Mouse (Mus musculus) forebrain, embryonic 12.5 days (tissue): ENCODE measurements around the gene Limk2. TPM values are rescaled to one million over a fixed set of nuclear protein-coding genes. Genes with fewer than 3 reads are reported as not detected.

Experiments
- ATAC-seq: fragments of 200-750 bp; cut with Nextera tagmentation; 2 replicates; pipeline ENCODE4 v1.8.0; 2017; ENCODE audit warnings: moderate TSS enrichment; ENCODE audit not compliant: low FRiP score
- H3K27ac ChIP-seq: fragments of 300-500 bp; sonication (generic); 2 replicates; pipeline ENCODE4 v1.5.1; 2016; ENCODE audit warnings: mild to moderate bottlenecking
- H3K27me3 ChIP-seq: fragments of 300-500 bp; sonication (generic); 2 replicates; pipeline ENCODE4 v1.6.1; 2016; ENCODE audit warnings: mild to moderate bottlenecking
- H3K36me3 ChIP-seq: fragments of 300-500 bp; sonication (generic); replicated peaks from 2 replicates; pipeline ENCODE4 v1.6.1; 2016; ENCODE audit warnings: mild to moderate bottlenecking
- H3K4me1 ChIP-seq: fragments of 300-500 bp; sonication (generic); 2 replicates; pipeline ENCODE4 v1.6.1; 2016
- H3K4me2 ChIP-seq: fragments of 300-500 bp; sonication (generic); 2 replicates; pipeline ENCODE4 v1.6.1; 2016; ENCODE audit warnings: mild to moderate bottlenecking, moderate library complexity
- H3K4me3 ChIP-seq: fragments of 300-500 bp; sonication (generic); replicated peaks from 2 replicates; pipeline ENCODE4 v1.5.1; 2016; ENCODE audit warnings: mild to moderate bottlenecking
- H3K9ac ChIP-seq: fragments of 300-500 bp; sonication (generic); 2 replicates; pipeline ENCODE4 v1.6.1; 2016; ENCODE audit warnings: mild to moderate bottlenecking
- H3K9me3 ChIP-seq: fragments of 300-500 bp; sonication (generic); 2 replicates; pipeline ENCODE4 v1.6.1; 2016
- WGBS: fragments of 180-500 bp; shearing (Covaris S2); methylation state at CpG from one replicate; pipeline ENCODE4 v1.1.7; 2016; 5-methylcytosine and 5-hydroxymethylcytosine counted together
- polyA plus RNA-seq: library from polyadenylated mRNA; unstranded; fragments of >200 nt; fragmentation: Nextera tagmentation; extraction: Ambion mirVana; gene quantifications from 2 replicates; pipeline ENCODE4 v1.2.1, GENCODE M21; 2016

The Limk2 gene
- polyA plus RNA-seq, 1 experiment from 2014 or later, result 79.4 TPM

DNA sequence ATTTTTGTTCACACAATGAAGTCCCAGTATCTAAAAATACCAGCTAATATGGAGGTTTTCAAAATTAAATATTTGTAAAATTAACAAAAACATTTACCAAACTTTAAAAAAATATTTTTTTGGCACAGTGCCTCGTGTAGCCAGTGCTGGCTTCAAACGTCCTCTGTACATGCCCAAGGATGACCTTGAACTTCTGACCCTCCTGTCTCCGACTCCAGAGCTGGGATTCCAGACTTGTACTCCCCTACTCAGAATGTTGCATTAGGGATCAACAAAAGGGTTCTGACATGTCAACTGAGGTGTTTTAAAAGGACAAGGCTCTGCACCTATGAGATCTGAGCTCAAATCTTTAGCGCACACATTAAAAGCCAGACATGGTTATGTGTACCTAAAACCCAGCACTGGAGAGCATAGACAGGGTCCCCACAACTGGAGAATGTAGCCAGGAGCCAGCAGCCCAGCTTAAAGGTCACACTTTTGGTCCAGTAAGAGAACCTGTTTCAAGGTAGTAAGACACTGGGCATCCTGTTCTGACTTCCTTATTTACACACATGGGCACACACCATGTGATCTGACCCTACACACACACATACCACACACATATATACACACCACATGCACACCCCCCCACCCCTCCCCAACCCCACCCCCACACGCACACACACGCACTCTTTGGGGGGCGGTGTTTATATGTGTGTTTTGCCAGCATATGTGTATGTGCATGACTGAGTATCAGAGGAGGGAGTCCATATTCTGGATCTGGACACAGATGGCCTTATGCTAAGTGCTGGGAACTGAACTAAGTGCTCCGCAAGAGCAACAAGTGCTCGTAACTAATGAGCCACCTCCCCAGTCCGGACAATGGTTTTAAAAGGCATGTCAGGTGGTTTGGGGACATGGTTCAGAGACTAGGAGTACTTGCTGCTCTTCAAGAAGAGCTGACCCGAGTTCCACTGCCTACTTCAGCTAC, 79.9 kb downstream of the Limk2 start:
- WGBS, result 77% methylated on average over 11 of the region's 11 CpGs
- no peaks in the 10 kb centered on the region for H3K36me3 ChIP-seq
- no peak overlapping the region for H3K27ac ChIP-seq
- H3K4me1 ChIP-seq, result peaks cover 23% of the 10 kb centered on the region
- H3K4me3 ChIP-seq, result no peak overlapping the region
- no peaks in the 10 kb centered on the region for H3K9me3 ChIP-seq
- H3K9ac ChIP-seq, result no peak overlapping the region
- peaks cover 11% of the 10 kb centered on the region for H3K27me3 ChIP-seq
- H3K4me2 ChIP-seq, result no peak overlapping the region
- ATAC-seq, result no peak

DNA sequence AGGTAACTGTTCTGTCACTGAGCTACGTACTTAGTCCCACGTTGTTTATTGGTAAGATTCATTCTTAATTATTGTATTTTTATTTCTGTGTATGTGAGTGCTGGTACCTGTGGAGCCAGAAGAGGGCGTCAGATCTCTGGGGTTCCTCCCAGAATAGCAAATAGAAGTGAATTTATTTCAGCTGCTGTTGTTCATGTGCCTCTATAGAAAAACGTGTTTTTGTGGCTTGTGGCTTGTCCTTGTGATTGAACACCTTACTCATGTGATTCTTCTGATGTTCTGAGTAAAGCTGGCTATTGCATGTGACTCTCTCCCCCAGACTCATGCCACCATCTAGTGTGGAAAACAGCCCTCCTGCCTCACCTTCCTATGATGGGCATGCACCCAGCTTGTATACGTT, 80.7 kb downstream of the Limk2 start:
- no peak overlapping the region for H3K4me3 ChIP-seq
- H3K27me3 ChIP-seq, result peaks cover 11% of the 10 kb centered on the region
- H3K4me2 ChIP-seq, result no peak overlapping the region
- no peak overlapping the region for H3K9ac ChIP-seq
- 0 out of 2 replicates have a peak, but pooled peaks cover 3% of the 10 kb centered on the region for H3K36me3 ChIP-seq
- H3K27ac ChIP-seq, result no peak overlapping the region
- H3K9me3 ChIP-seq, result no peaks in the 10 kb centered on the region
- no peak for ATAC-seq
- peaks cover 23% of the 10 kb centered on the region for H3K4me1 ChIP-seq
- WGBS, result 80% methylated on average over 5 of the region's 5 CpGs

DNA sequence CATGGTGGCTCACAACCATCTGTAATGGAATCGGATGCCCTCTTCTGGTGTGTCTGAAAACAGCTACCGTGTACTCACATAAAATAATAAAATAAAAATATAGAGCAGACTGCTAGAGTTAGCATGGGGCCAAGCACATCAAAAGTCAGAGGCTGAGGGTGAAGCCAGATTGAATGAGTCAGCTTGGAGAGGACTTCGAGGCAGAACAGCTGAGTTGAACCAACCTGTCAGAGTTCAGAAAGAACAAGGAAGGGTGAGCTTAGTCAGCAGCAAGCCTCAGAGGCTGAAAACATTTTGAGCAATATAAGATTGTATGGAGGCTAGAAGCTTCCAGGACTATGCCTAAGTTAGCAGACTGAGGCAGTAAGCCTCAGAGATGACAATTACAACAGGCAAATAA, 90.7 kb downstream of the Limk2 start:
- 94% methylated on average over 3 of the region's 3 CpGs for WGBS
- H3K9ac ChIP-seq, result no peak overlapping the region
- H3K9me3 ChIP-seq, result 0 out of 2 replicates have a peak, but pooled peaks cover 6% of the 10 kb centered on the region
- no peak overlapping the region for H3K4me2 ChIP-seq
- no peaks in the 10 kb centered on the region for H3K4me1 ChIP-seq
- H3K27me3 ChIP-seq, result no peaks in the 10 kb centered on the region
- no peak overlapping the region for H3K4me3 ChIP-seq
- ATAC-seq, result no peak
- no peak overlapping the region for H3K27ac ChIP-seq
- peaks cover under 1% of the 10 kb centered on the region for H3K36me3 ChIP-seq

DNA sequence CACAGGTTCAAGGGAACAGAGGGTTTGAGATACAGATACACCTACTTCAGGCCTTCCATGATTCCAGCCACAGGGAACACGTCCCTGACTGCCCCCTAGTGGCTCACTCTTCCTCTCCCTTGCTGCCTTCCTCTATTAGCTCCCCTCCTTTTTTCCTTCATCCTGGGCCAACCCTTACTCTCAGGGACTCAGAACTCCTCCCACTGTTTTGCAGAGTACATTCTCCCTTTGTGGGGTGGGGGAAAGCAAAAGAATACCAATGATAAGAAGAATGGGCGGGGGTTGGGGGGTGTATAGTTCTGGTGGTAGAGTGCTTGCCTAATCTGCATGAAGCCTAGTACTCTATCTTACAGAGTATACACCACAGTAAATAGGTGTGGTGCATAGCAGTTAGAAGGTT, 94.8 kb downstream of the Limk2 start:
- H3K4me3 ChIP-seq, result no peak overlapping the region
- peak; percentile 59 for ATAC-seq
- H3K36me3 ChIP-seq, result peaks cover 36% of the 10 kb centered on the region
- H3K4me2 ChIP-seq, result no peak overlapping the region
- WGBS, result 39% methylated on average over 2 of the region's 2 CpGs
- no peaks in the 10 kb centered on the region for H3K27me3 ChIP-seq
- H3K4me1 ChIP-seq, result no peaks in the 10 kb centered on the region
- H3K9me3 ChIP-seq, result 0 out of 2 replicates have a peak, but pooled peaks cover 6% of the 10 kb centered on the region
- H3K27ac ChIP-seq, result no peak overlapping the region
- no peak overlapping the region for H3K9ac ChIP-seq

DNA sequence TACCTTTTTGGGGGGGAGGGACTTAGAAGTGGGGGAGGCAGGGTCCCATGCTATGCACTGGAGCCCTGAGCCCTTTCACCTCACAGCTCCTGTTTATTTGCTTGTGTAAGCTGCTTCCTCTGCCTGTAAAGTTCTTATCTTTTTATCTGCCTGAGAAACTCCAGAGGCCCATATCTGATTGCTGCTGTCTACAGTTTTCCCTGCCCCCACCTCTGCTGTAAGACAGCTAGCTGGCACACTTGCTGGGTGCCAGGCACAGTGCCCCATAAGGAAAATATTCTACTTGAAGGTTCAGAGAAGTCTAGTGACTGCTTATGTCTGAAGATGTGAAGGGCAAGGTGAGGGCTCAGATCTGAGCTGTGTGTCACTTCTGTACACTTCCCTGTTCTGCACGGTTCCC, 95.7 kb downstream of the Limk2 start:
- 0 out of 2 replicates have a peak, but pooled peaks cover 6% of the 10 kb centered on the region for H3K9me3 ChIP-seq
- ATAC-seq, result no peak
- no peak overlapping the region for H3K4me2 ChIP-seq
- H3K9ac ChIP-seq, result no peak overlapping the region
- no peak overlapping the region for H3K4me3 ChIP-seq
- H3K27ac ChIP-seq, result no peak overlapping the region
- 93% methylated on average over 1 of the region's 1 CpGs for WGBS
- H3K27me3 ChIP-seq, result no peaks in the 10 kb centered on the region
- H3K4me1 ChIP-seq, result no peaks in the 10 kb centered on the region
- H3K36me3 ChIP-seq, result peaks cover 45% of the 10 kb centered on the region

DNA sequence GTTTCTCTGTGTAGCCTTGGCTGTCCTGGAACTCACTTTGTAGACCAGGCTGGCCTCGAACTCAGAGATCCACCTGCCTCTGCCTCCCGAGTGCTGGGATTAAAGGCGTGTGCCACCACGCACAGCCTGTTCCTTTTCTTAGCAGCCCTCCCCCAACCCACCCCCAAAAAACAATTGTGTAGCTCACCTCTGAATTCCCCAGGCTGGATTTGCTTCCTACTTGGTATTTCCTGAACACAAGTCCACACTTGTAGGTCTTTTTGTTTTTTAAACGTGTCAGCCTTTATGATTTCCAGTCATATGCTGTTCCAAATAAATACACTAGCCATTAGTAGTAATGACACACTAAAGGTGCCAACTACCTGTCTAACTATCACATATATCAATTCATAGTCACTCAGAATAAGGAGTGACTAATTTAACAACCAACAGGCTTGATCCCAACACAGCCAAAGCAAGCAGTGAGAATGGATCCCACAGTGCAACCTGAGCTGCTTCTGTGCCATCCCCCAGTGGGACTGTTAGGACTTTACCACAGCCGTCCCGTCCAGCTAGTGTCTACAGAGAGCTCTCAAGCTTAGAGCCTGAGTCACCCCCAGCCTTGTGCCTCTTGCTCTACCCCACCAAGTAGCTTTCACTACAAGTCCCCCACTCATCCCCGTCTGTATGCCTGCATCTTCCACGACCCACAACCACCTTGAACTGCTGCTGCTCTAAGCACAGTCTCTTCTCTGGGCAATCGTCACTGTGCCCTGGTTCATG, 97.2 kb downstream of the Limk2 start:
- Histone ChIP-seq H3K27me3 (no peaks in the 10 kb centered on the region), H3K4me1 (no peaks in the 10 kb centered on the region), H3K9me3 (0 out of 2 replicates have a peak, but pooled peaks cover 3% of the 10 kb centered on the region), H3K27ac (no peak overlapping the region), H3K4me2 (no peak overlapping the region), H3K4me3 (no peak overlapping the region), H3K9ac (no peak overlapping the region), H3K36me3 (peaks cover 60% of the 10 kb centered on the region)
- 91% methylated on average over 10 of the region's 10 CpGs for WGBS
- ATAC-seq, result no peak

DNA sequence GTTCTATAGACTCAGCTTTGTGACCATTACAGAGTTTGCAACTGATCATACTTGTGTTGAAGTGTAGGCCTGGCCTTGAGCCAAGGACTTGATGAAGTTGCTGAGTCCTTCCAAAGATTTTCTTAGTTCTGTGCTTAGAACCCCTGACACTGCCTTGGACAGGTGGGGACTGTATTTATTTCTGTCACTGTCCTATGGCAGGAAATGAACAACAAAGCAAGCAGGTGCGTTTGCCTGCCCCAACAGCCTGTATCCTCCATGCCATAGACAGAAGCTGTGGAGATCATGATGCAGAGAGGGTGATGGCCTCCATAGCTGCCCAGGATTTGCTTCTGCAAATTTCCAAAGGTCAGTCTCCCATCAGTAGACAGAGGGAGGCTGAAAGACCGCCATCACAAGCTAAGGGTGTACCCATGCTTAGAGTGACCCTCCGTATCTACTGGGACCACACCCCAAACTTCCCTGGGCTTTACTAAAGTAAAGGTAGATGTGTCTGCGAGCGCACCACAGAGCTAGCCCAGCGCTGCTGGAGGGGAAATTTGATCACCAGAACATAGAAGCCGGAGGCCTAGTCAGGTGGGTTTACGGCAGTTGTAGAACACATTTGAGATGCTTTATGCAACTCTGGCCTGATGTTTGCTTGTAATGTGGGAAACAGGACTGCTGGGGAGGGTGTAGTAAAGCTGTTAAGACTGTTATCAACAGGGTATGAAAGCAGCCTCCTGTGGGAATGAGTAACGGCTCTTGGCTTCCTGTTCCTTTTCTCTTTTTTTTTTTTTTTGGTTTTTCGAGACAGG, 98.0 kb downstream of the Limk2 start:
- 92% methylated on average over 9 of the region's 10 CpGs for WGBS
- no peaks in the 10 kb centered on the region for H3K27me3 ChIP-seq
- no peak overlapping the region for H3K9ac ChIP-seq
- H3K9me3 ChIP-seq, result 0 out of 2 replicates have a peak, but pooled peaks cover 3% of the 10 kb centered on the region
- ATAC-seq, result no peak
- no peak overlapping the region for H3K4me2 ChIP-seq
- no peak overlapping the region for H3K27ac ChIP-seq
- H3K36me3 ChIP-seq, result peaks cover 68% of the 10 kb centered on the region
- no peaks in the 10 kb centered on the region for H3K4me1 ChIP-seq
- H3K4me3 ChIP-seq, result no peak overlapping the region

DNA sequence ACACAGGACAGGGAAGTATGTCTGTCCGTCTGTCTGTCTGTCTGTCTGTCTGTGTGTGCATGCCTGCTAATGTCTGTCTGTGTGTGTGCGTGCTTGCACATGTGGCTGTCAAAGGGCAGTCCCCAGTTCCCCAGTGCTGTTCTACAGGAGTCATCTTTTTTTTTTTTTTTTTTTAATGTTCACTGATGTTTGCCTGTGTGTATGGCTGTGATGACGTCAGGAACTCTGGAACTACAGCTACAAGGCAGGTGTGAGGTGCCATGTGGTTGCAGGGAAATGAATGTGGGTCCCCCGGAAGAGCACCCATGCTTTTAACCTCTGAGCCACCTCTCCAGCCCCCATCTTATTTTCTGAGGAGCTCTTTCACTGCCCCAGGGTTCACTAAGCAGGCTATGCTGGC, 99.1 kb downstream of the Limk2 start:
- Histone ChIP-seq H3K4me3 (no peak overlapping the region), H3K4me2 (no peak overlapping the region), H3K36me3 (peaks cover 79% of the 10 kb centered on the region), H3K27ac (no peak overlapping the region), H3K4me1 (no peaks in the 10 kb centered on the region), H3K27me3 (no peaks in the 10 kb centered on the region), H3K9ac (no peak overlapping the region), H3K9me3 (no peaks in the 10 kb centered on the region)
- ATAC-seq, result no peak
- 90% methylated on average over 4 of the region's 4 CpGs for WGBS

DNA sequence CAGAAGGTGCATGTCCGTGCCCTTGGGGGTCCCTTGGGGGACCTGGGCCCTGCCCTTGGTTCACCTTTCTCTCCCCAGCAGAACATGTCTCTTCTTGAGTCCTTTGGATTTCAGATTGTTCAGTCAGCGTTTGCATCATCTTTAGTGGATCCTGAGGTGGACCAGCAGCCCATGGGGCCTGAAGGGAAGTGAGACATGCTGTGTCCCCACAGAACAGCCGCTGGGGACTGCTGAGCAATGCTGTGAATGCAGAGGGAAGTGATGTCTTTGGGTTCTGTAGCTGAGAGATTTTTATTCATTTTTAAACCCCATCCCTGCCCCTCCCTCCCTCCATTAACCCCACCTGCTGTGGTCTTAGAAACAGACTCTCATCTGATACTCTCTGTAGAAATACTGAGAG, 101.1 kb downstream of the Limk2 start:
- ATAC-seq, result no peak
- H3K4me2 ChIP-seq, result no peak overlapping the region
- H3K9ac ChIP-seq, result no peak overlapping the region
- H3K36me3 ChIP-seq, result peaks cover 97% of the 10 kb centered on the region
- H3K9me3 ChIP-seq, result no peaks in the 10 kb centered on the region
- no peaks in the 10 kb centered on the region for H3K27me3 ChIP-seq
- H3K4me1 ChIP-seq, result no peaks in the 10 kb centered on the region
- H3K4me3 ChIP-seq, result no peak overlapping the region
- no peak overlapping the region for H3K27ac ChIP-seq
- WGBS, result 97% methylated on average over 3 of the region's 3 CpGs

DNA sequence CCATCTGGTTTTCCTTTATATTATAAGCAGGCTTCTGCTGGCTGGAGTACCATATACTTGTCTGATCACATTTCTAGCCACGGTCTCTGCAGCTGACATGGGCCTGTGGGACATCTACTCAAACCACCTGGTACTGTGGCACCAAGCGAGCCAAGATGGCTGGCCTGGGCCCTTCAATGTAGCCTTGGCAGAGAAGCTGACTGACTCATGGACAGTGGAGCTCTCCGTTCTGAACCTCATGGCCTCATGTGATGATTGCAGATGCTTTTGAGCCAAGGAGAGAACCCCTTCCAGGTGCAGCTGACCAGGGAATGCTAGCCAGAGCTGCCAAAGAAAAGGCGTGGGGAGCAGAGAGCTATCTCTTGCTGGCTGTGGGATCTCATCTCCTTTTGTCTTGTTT, 103.2 kb downstream of the Limk2 start:
- Histone ChIP-seq H3K9me3 (no peaks in the 10 kb centered on the region), H3K27me3 (no peaks in the 10 kb centered on the region), H3K27ac (no peak overlapping the region), H3K4me3 (no peak overlapping the region), H3K4me2 (no peak overlapping the region), H3K36me3 (peaks cover 98% of the 10 kb centered on the region), H3K9ac (no peak overlapping the region), H3K4me1 (no peaks in the 10 kb centered on the region)
- WGBS, result 96% methylated on average over 4 of the region's 4 CpGs
- ATAC-seq, result no peak

DNA sequence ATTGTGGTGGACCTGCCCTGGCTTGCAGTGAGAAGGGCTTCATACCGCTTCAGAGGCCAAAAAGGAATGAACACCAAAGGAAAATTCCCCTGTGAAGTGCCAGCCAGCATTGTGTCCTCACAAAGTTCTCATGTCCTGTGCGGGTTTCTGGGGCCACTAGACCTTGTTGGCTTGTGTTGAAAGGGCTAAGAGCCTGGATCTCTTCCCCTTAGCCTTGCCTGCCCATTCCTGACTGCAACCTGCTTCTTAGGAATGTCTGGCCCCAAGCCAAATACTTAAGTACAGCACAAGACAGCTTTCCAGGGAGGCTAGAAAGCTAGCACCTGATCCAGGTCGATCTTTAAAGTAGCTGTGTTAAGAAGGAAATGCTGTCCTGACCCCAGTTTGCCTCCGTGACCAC, 106.2 kb downstream of the Limk2 start:
- Histone ChIP-seq H3K9ac (no peak overlapping the region), H3K4me2 (no peak overlapping the region), H3K27ac (no peak overlapping the region), H3K4me3 (no peak overlapping the region), H3K9me3 (no peaks in the 10 kb centered on the region), H3K27me3 (no peaks in the 10 kb centered on the region), H3K36me3 (peaks cover 98% of the 10 kb centered on the region), H3K4me1 (no peaks in the 10 kb centered on the region)
- no peak for ATAC-seq
- 88% methylated on average over 4 of the region's 4 CpGs for WGBS

DNA sequence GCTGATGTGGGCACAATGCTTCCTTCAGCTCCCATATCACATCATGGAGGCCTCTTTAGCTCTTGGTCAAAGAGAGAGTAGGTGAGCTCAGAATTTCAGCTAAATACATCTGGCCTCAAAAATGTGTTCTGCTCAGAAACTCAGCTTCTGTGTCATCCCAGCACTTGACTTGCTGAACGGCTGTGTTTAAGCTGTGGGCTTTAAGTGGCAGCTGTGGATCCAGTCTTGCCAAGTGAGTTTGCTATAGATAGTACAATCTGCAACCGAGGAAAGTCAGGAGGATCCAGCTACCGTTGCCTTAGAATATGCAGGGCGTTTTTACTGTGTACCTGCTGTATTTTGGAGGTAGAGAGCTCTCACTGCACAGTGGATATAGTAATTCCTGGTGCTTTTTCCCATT, 106.6 kb downstream of the Limk2 start:
- Histone ChIP-seq H3K4me3 (no peak overlapping the region), H3K9me3 (no peaks in the 10 kb centered on the region), H3K9ac (no peak overlapping the region), H3K4me2 (no peak overlapping the region), H3K4me1 (no peaks in the 10 kb centered on the region), H3K27ac (no peak overlapping the region), H3K27me3 (no peaks in the 10 kb centered on the region), H3K36me3 (peaks cover 98% of the 10 kb centered on the region)
- no peak for ATAC-seq
- WGBS, result 97% methylated on average over 4 of the region's 4 CpGs
